Mouse (Mus musculus): ENCODE data around the gene Smarcc1. TPM values are rescaled to one million over a fixed set of nuclear protein-coding genes. Genes with fewer than 3 reads are reported as not detected.

Gene Smarcc1
- total and polyA plus RNA-seq, 3 experiments: 30.4 to 97.0 (median 41.3) TPM

DNA sequence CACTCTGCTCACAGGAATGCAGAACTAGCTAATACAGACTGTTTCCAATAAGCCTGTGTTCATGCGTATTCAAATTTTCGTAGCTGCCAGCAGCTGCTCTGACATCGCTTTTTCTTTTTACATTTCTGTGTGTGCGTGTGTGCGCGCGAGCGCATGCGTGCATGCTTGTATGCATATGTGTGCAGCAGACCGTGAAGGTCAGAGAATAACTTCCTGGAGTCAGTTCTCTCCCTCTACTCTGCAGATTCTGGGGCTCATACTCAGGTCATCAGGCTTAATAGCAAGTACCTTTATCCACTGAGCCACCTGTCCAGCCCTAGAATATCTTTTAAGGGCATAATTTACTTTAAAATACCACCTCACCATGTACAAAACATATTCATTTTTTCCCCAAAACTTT is 150.9 kb downstream of the Smarcc1 start (continued):
- TF ChIP-seq ELF1 (IDR thresholded peaks at IDR 0.05; ENCODE audit: low read depth, low read length): peak; percentile 71
- TF ChIP-seq JUND (conservative IDR thresholded peaks at IDR 0.05; ENCODE audit: low read depth, low read length): peak; percentile 44; the same call in 1 of the 2 replicates
- peak; percentile 77 for TF ChIP-seq HCFC1 (IDR thresholded peaks at IDR 0.05; ENCODE audit: low read depth, low read length)
- TF ChIP-seq SMC3 (IDR thresholded peaks at IDR 0.05; ENCODE audit: low read depth, low read length): no peak
- TF ChIP-seq USF2 (conservative IDR thresholded peaks at IDR 0.05; ENCODE audit: low read depth, low read length): no peak
- no peak for TF ChIP-seq GABPA (IDR thresholded peaks at IDR 0.05; ENCODE audit: insufficient replicate concordance, low read depth, low read length)
- TF ChIP-seq ZKSCAN1 (IDR thresholded peaks at IDR 0.05; ENCODE audit: borderline replicate concordance, low read depth, low read length): no peak
- TF ChIP-seq KAT2A (IDR thresholded peaks at IDR 0.05; ENCODE audit: insufficient replicate concordance, low read length): 0 out of 2 replicates have a peak, but pooled peaks have one; percentile 39
- no peak for TF ChIP-seq MAZ (IDR thresholded peaks at IDR 0.05; ENCODE audit: low read depth, low read length)
- TF ChIP-seq CTCF (conservative IDR thresholded peaks at IDR 0.05 in 1 of 2, IDR thresholded peaks at IDR 0.05 in 1 of 2; ENCODE audit: low read depth in 2 of 2, low read length in 2 of 2): no peak
- no peak for TF ChIP-seq JUN (IDR thresholded peaks at IDR 0.05; ENCODE audit: insufficient read depth, low read depth, low read length)
- TF ChIP-seq ZNF384 (IDR thresholded peaks at IDR 0.05; ENCODE audit: low read depth, low read length): no peak
- TF ChIP-seq RCOR1 (conservative IDR thresholded peaks at IDR 0.05; ENCODE audit: low read depth, low read length): 0 out of 2 replicates have a peak, but pooled peaks have one; percentile 35
- TF ChIP-seq MYC (IDR thresholded peaks at IDR 0.05; ENCODE audit: low read depth, low read length): peak; percentile 75; the same call in 1 of the 2 replicates

DNA sequence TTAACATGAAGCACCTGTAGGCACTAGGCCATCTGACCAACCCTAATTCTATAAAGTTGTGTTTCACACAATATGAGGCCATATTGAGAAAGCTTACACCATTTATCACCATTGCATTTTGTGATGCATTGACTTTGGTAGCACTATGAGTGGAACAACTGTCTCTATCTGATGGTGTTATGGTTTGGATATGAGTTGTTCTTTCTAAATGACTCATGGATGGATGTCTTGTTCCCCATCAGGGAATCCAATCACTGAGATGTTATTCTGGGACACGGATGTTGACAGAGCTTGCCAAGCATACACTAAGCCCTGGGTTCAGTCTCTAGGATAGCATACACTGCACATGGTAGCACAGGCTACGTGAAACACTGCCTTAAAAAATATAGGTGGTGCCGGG is 154.8 kb downstream of the Smarcc1 start:
- in situ Hi-C loops (cut with MboI; ENCODE audit: low pct_ligation_motif_present, low pct_unique_long_range_greater_than_20kb, low sequenced_read_pairs) (no loop called here), dilution Hi-C loops (cut with MboI; ENCODE audit: extremely low pct_ligation_motif_present, extremely low pct_unique_long_range_greater_than_20kb, low sequenced_read_pairs) (no loop called here)
- Histone ChIP-seq H3K4me2 (ENCODE audit: insufficient read depth, low read depth, poor library complexity, severe bottlenecking) (no peak overlapping the region), H3K27ac (ENCODE audit: insufficient read depth, low read depth) (no peak overlapping the region), H3K4me1 (ENCODE audit: control insufficient read depth in 1 of 2, insufficient read depth in 2 of 2) (peaks cover 15 to 22% of the 10 kb centered on the region in 2 experiments), H3K79me2 (replicated peaks; ENCODE audit: control insufficient read depth, extremely low read depth, insufficient read depth, poor library complexity, severe bottlenecking) (no peaks in the 10 kb centered on the region), H3K4me3 (replicated peaks in 1 of 3; ENCODE audit: low read depth in 2 of 3, low read length in 2 of 3, poor library complexity in 1 of 3) (no peak overlapping the region), H3K36me3 (replicated peaks in 1 of 2; ENCODE audit: control insufficient read depth in 1 of 2, insufficient read depth in 1 of 2, low read length in 1 of 2) (no peaks in the 10 kb centered on the region), H3K9ac (ENCODE audit: insufficient read depth, low read depth) (no peak overlapping the region), H3K27me3 (replicated peaks) (no peaks in the 10 kb centered on the region), H3K9me3 (replicated peaks; ENCODE audit: low read length) (no peaks in the 10 kb centered on the region)
- TF ChIP-seq ZKSCAN1 (IDR thresholded peaks at IDR 0.05; ENCODE audit: borderline replicate concordance, low read depth, low read length) (no peak), ETS1 (conservative IDR thresholded peaks at IDR 0.05; ENCODE audit: low read depth, low read length) (peak; percentile 78), IRF4 (IDR thresholded peaks at IDR 0.05; ENCODE audit: low read depth, low read length) (peak; percentile 97), EP300 (IDR thresholded peaks at IDR 0.05; ENCODE audit: low read length) (peak; percentile 97), JUND (conservative IDR thresholded peaks at IDR 0.05; ENCODE audit: low read depth, low read length) (peak; percentile 99), ZMIZ1 (IDR thresholded peaks at IDR 0.05; ENCODE audit: low read depth, low read length) (no peak), BHLHE40 (IDR thresholded peaks at IDR 0.05; ENCODE audit: low read depth, low read length) (peak; percentile 60), MYC (IDR thresholded peaks at IDR 0.05; ENCODE audit: low read depth, low read length) (0 out of 2 replicates have a peak, but pooled peaks have one; percentile 31), USF1 (IDR thresholded peaks at IDR 0.05; ENCODE audit: low read depth, low read length) (no peak), UBTF (IDR thresholded peaks at IDR 0.05; ENCODE audit: low read depth, low read length) (no peak), CHD2 (IDR thresholded peaks at IDR 0.05; ENCODE audit: low read length) (peak; percentile 51; the same call in 1 of the 2 replicates), MEF2A (IDR thresholded peaks at IDR 0.05; ENCODE audit: borderline replicate concordance, low read depth, low read length) (peak; percentile 91), TCF12 (IDR thresholded peaks at IDR 0.05; ENCODE audit: low read depth, low read length) (peak; percentile 45; the same call in 1 of the 2 replicates), JUN (IDR thresholded peaks at IDR 0.05; ENCODE audit: insufficient read depth, low read depth, low read length) (peak; percentile 95), RCOR1 (conservative IDR thresholded peaks at IDR 0.05; ENCODE audit: low read depth, low read length) (peak; percentile 86)
- peak; percentile 73 for DNase-seq (ENCODE audit: extremely low read depth)
